Mouse (Mus musculus) frontal cortex, postnatal 36 days (tissue): ENCODE results near the gene Unc80.

Source experiments
- DNase-seq, 2 experiments: peaks; one replicate each; pipeline ENCODE4 v3.0.0; 2022; ENCODE audit warnings: low spot score in 2 of 2

Gene Unc80

DNA sequence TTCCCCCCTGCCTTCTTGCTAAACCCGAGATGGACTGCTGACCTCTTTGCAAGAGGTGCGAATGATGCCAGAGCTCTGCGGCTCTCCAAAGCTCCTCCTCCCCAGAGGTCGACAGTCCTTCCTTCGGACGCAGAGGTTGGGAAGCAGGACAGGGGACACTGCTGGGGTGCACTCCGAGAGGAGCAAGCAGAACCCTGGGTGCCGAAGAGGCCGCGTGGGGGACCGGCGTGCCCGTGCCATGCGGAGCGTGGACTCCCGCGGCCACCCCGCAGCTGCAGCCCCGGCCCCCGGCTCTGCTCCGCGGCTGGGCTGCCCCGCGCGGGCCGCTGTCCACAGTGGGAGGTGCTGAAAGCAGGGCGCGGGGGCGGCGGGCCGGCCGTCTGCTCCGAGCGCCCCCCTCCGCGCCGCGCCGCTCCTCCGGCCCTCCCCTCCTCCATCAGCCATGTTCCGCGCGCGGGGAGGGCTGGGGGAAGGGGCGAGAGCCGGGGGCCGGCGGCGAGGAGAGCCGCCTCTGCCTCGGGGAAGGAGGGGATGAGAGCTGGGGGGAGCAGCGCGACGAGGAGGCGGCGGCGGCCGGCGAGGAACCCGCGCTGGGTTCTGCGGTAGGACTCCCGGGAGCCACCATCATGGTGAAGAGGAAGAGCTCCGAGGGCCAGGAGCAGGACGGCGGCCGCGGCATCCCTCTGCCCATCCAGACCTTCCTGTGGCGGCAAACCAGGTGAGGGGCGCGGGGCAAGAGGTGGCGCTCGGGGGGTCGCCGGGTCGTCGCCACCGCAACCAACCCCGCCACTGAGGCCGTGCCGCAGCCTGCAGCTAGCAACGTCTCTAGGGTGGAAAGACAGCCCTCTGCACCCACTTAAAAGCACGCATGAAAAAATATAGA, at the start of gene Unc80:
Gene Unc80, plus strand, starts transcription at position 547 of the 883 bp plus-strand sequence.
- DNase-seq = peak; percentile 61 to 63

GRCm38 (mm10) chr1:66426073-66426472, 42.1 kb upstream of the Unc80 start:
- no peak for DNase-seq

DNA sequence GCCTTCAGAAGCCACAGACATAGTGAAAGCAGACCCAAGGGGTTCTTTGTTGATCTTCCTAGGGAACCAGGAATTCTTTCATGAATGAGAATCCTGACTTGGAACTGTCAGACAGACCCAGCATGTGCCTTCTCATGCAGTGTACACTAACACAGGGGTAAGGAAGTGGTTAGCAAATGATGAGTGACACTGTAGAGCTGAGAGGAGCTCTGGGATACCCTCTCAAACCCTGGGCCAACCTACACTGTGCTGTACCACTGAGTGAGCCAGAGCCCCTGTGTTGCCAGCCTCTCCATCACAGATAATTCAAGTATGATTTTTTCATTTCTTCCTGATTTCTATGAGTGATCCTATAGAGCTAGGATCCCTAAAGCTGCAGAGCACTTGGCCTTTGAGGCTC, 37.2 kb upstream of the Unc80 start:
- DNase-seq = no peak

- peak in 1 of 2 experiments; percentile 40 for DNase-seq
Observed at GRCm38 (mm10) chr1:66431472-66431871, 36.7 kb upstream of the Unc80 start.

- DNase-seq = no peak
Observed at GRCm38 (mm10) chr1:66438069-66438468, 30.1 kb upstream of the Unc80 start.

DNA sequence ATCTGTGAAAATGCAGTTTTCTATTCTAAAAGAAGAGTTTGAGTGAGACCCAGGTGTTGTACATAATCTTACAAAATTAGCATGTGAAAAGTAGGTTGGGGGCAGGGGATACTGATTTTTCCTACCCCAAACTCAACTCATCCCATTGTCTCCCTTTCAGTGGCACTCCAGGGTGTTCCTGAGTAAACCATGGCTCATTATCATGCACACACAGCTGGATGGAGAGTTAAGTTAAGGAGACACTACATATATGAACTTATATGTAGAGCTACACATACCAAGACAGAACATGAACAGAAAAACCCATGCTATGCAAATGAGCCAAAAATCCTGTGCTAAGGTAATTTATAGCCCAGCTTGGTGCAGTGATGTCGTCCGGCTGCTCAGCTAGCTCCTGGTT, 25.2 kb upstream of the Unc80 start:
- DNase-seq = no peak

GRCm38 (mm10) chr1:66449471-66449870, 18.7 kb upstream of the Unc80 start:
- DNase-seq = no peak

DNA sequence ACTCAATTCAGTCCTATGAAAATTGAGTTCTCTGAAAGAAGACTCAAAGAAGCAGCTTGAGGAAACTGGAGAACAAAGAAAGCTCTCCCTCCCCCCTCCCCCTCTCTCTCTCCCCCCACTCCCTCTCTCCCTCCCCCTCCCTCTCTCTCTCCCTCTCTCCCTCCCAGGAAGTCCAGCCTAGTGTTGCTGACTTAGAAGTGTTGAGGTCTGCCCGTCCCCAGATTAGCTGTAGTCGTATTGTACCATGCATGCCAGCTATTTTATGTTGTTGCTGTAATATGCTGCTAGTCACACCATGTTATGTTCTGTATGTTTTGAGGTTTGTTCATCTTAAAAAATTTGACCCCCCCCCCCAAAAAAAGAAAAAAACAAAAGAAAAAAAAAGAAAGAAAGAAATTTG, 11.6 kb upstream of the Unc80 start:
- DNase-seq = no peak

- no peak for DNase-seq
Observed at GRCm38 (mm10) chr1:66457747-66458146, 10.4 kb upstream of the Unc80 start.

DNA sequence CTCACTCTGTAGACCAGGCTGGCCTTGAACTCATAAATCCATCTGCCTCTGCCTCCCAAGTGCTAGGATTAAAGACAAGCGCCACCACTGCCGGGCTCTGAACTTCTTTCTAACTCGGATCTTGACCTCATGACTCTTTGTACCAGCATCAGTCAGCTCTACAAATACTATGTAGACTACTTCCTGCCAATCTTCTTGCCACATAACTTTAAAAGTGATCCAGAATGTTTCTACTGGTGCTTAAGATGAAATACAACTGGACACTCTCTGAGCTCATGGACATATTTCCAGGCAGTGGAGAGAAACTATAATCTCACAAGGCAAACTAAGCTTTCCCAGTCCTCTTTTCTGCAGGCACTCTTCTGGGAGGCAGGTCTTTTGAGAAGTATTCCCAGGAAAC, 8.8 kb upstream of the Unc80 start:
- DNase-seq = no peak

DNA sequence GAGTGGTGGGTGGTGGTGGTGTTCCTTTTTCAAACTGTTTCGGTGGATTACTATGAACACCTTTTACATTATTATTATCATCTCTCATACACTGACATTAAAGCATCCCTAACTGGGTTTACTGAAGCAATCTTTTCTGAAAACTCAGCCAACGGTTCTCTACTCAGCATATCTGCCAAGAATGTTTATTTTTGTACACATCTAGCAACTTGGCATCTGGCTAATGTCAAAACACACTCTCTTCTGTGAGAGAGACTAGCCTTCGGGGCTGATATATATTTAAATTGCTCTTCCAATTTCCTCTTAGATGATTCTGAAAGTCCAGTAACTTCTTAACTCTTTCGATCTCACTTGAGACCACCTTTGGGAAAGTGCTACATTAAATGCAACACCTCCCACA, 7.3 kb upstream of the Unc80 start:
- no peak for DNase-seq

DNA sequence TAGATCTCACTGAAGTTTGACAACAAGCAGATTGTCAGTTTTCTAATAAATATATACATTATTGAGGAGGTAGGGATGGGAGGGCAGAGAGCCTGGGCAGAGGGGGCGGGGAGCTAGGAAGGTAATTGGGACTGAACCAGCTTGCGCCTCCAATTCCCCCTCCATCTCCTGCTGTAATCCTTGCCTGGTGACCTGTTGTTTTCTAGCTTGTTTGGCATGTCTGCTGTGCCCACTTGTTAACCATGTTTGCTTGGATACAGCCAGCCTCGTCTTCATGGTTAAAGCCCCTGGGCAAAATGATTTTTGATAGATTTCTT, 495 bp downstream of the Unc80 start:
- peak in 1 of 2 experiments; percentile 36 for DNase-seq

GRCm38 (mm10) chr1:66482751-66483150, 14.6 kb downstream of the Unc80 start:
- DNase-seq = no peak

- DNase-seq = no peak
Observed at GRCm38 (mm10) chr1:66493064-66493463, 24.9 kb downstream of the Unc80 start.

- DNase-seq = no peak
Observed at GRCm38 (mm10) chr1:66495310-66496012, 27.3 kb downstream of the Unc80 start.

DNA sequence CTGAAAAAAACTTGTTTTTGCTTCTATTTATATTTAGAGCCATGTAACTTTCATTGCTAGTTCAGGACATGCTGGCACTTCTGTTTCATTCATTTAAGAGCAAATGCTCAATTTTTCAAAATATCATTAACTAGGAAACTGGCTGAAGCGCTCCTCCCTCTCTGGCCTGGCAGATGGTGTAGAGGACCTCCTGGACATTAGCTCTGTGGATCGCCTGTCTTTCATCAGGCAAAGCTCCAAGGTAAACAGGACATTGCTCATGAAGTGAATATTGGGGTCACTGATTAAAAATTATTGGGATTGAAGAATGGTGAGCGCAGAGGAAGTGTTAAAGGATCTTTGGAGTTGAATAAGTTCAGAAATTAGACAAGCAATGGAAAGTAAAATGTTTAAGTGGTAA, 82.6 kb downstream of the Unc80 start:
- DNase-seq = no peak

- peak; percentile 65 to 80 for DNase-seq
Observed at GRCm38 (mm10) chr1:66552396-66552966, 84.3 kb downstream of the Unc80 start.

DNA sequence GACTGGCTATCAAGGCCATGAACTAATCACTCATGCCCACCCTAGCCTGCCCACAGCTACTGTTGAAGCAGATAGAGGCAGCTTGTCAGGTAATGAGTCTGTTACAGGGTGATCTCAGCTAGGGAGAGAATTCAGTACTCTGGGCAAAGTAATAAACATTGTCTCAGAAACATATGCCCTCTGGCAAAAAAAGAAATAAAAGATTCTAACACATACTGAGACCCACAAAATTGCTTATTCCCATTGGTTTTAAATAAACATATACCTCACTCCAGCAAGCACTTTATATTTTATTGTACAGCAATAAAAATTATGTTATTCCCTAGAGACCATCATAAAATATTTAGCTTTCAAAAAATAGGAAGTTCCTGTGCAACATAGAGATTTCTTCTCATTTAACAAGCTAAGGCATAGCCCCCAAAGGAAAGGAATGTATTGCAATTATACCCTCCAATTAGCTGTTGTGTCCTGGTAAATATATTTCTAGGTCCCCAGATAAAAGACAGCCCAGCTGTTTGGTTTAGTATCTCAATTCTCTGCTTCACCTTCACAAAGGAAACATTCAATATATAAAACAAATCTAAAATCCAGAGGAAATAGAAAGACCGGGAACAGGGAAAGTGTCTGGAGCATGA, 93.6 kb downstream of the Unc80 start:
- no peak for DNase-seq

GRCm38 (mm10) chr1:66562332-66562731, 94.2 kb downstream of the Unc80 start:
- DNase-seq = no peak

DNA sequence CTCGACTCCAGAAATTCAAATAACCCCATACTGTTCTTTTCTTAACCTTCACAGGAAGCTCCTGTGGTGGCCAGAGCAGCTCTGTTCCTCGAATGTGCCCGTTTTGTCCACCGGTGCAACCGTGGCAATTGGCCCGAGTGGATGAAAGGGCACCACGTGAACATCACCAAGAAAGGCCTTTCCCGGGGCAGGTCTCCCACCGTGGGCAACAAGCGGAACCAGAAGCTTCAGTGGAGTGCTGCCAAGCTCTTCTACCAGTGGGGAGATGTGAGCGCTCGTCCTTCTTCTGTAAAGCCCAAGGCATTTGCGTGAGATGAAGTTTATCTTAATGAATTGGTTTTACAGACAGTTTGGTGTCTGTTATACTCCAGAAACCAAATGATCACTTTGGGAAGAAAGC, 101.6 kb downstream of the Unc80 start:
- no peak for DNase-seq

DNA sequence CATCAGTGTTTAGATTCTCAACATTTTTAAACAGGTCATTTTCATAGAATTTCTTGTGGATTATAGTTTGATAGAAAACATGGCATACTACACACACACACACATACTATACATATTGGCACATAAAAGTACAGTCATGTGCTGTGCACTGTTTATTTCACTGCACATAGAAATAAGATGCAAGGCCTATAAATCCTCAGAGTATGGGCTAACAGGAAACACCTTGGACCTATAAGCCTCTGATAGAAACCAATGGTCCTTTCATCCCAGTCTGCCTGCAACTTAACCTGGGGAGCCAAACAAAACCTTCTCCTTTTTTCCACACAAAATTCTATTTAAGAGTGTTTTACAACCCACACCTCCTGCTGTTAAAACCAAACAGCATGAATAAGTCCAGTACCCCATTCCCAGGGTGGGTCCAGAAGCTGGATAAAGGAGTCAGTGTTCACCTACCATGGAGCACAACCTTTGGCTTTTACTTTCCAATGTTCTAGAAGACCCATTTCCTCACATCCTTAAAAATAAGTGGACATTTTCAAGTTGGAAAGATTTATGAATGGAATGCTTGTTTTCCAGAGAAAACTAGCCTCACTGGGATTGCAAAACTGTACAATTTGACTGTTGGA, 129.1 kb downstream of the Unc80 start:
- DNase-seq = no peak

- DNase-seq = no peak
Observed at GRCm38 (mm10) chr1:66608304-66608703, 140.1 kb downstream of the Unc80 start.
